Mouse (Mus musculus): ENCODE results near the gene Wfdc15b.
"Not testable (repeated sequence)": the region's sequence is repeated elsewhere in the genome, so short reads cannot be mapped to it uniquely, and the experiment has no call there.

The Wfdc15b gene

DNA sequence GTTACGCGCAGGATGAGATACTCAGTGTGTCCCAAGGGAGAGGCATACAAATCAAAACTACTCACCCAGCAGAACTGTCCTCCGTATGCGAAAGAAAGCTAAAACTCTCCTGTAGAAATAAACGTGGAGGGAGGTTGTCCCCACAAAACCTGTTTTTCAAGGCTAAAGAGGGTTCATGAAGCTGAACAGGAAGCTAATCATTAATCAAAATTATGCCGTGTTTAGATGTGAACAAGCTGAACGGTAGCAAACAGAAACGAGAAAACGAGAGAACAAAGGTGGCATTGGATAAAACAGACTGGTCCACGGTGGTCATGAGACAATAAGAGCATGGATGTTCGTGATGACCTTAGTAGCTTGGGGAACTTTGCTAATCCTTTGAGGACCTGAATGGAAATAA, at the start of gene Wfdc15b:
Gene Wfdc15b (minus strand): TSS at position 139 of the 400 bp plus-strand sequence.
- DNase-seq (ENCODE audit: low read depth, low spot score) = no peak

DNA sequence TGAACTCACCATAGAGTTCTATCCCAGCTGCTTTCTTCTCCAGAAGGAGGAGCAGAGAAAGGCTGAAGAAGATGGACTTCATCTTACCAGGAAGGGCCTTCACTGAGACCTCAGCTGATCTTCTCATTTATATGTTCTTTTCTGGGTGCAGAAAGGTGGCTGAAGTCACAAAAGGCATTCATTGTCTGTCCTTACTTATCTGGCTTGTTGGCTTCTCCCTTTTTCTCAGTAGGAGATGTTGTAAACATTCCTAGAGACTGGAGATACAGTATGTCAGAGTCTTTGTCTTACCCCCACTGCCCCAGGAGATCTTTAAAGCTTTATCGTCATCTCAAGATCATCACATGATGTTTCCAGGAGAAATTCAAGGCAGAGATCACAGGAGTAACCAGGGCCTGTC, 35.1 kb upstream of the Wfdc15b start, which contains the start of gene Svs3b:
Gene Svs3b (minus strand): TSS at position 101 of the 400 bp plus-strand sequence.
- not testable (repeated sequence) for DNase-seq (ENCODE audit: low read depth, low spot score)

DNA sequence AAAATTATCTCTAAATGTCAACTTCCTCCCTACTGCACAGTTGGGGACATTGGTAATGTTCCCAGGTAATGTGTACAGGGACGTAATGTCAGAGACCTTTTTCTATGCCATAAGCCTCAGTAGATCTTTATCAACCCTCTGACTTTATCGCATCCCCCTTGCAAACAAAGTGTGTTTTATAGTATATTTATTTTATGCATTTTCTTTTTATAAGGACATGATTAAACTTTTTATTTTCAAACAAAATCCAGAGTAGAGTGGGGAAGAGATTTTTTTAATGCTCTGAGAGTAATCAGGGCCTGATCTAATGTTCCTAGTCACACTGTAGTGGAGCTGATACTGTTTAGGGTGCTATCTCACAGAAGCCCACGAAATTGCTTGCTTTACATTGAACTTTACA, 16.9 kb upstream of the Wfdc15b start, which contains the start of gene Svs2:
Gene Svs2 (minus strand): TSS at position 101 of the 400 bp plus-strand sequence.
- no peak for DNase-seq (ENCODE audit: low read depth, low spot score)

DNA sequence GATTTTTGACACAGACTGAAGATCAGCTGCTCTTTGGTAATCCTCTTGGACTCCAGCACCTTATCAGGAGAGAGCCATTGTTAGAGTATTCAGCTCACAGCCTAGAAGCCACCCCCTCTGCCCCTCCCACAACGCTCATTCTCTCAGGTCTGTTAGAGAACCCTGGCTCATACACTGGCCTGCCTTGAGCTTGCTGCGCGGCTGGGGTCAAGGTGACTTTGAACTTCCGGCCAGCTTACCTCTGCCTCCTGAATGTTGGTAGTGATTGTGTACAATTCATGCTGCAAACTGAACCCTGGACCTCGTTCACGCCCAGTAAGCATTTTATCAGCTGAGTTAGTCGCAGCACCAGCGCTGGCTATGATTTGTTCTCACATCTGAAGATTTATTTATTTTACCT, 11.2 kb upstream of the Wfdc15b start:
- DNase-seq (ENCODE audit: low read depth, low spot score) = no peak

DNA sequence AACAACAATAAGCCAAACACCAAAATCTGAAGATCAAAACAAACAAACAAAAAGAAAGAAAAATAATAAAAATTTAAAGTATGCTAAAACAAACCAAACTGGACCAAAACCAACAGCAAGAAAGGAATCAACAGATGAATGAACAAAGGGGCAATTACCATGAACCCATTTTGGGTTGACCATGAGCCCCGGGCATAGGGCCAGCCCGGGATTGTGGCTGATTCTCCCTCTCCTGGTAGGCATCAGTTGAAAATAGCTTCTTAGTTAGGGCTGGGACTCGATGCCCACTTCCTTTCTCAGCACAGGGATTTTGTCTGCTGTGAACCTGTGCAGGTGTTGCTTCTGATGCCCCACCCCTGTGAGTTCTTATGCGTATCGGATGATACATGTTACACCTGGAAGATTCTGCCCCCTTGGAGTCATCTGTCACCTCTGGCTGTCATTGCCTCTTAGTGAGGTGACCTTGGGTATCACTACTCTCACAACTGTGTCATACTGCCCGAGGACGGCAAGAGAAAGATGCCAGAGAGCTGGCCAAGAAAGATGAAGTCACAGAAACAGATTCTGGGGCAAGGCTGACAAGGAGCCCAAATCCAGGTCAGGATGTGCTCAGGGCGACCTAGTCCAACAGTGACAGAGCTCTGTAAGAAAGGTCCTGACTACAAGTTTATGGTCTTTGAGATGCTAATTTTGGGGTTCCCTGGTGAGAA, 7.1 kb upstream of the Wfdc15b start:
- DNase-seq (ENCODE audit: low read depth, low spot score) = no peak

DNA sequence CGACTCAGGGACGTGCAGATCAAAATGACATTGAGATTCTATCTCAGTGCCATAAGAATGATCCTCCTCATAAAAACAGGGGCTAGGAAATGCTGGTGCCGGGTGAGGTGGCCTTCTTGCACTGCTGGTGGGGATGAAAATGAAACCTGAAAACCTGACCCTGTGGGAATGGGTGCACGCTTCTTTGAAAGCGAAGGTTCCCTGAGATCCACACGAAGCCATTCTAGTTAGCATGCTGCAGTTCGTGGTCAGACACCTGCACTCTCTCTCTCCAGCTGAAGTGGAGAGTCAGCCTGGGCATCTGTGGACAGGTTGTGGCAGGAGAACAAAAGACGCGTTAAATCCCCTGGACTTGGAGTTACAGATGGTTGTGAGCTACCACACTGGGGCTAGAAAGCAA, 2.2 kb downstream of the Wfdc15b start:
- no peak for DNase-seq (ENCODE audit: low read depth, low spot score)

DNA sequence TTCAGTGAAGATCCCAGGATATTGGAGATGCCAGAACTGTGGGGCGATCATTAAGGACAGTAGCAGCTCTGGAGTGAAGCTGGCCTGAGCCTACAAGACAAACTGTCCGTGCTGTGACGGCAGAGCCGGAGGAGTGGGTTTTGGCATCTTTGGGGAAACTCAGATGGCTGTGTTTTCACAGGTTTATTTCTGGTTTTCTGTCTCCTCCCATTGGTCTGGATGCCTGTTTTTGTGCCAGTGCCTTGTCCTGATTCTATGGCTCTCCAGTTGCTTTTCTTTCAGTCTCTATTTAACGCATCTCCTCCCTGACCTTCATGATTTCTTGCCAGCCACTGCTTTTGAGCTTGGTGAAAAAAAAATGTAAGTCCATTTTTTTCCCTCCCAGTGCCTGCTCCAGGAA, 8.7 kb downstream of the Wfdc15b start:
- no peak for DNase-seq (ENCODE audit: low read depth, low spot score)

DNA sequence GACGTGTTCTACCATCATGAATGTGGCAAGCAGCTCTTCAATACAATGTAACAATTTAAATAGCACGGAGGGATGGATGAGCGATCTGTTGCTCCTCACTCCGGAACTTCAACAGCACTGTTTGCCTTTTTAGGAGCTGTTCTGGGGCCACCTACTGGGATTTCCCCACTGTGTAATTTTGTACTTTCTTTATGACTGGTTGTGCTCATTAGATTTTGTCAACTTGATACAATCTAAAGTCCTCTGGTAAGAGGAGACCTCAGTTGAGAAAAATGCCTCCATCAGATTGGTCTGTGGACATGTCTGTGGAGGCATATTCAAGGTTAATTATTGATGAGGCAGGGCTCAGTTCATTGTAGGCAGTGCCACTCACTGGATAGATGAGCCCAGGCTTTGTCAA, 10.6 kb downstream of the Wfdc15b start:
- no peak for DNase-seq (ENCODE audit: low read depth, low spot score)

DNA sequence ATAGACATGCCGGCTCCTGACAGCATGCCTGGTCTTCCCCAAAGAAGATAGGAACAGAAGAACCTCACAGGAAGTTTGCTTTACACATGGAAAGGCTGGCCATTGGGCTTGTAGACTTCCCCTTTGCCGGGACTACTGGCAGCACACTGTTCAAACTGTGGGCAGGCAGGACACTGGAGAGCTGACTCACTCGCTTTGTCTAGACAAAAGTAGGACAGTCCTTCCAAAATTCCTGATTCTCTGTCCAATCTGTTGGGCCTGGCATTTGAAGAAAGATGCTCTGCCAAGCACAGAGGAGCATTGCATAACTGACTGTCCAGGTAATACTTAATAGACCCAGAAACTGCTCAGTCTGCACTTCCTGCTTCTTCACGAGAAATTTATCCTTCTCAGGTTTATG, 14.8 kb downstream of the Wfdc15b start:
- no peak for DNase-seq (ENCODE audit: low read depth, low spot score)

DNA sequence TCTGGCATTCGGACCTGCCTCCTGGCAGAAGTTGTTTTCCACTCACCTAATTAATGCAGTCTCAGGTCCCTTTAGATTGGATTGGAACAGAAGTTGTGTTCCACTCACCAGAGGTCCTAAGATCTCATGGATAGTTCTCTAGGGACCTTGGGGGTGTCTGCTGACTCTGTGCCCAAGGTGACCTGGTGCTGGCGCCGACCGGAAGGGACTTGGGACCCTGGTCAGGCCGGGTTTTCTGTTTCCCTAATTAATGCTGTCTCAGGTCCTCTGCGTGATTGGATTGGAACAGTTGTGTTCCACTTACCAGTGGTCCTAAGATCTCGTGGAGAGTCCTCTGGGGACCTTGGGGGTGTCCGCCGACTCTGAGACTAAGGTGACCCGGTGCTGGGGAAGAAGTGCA, 15.4 kb downstream of the Wfdc15b start:
- DNase-seq (ENCODE audit: low read depth, low spot score) = not testable (repeated sequence)

DNA sequence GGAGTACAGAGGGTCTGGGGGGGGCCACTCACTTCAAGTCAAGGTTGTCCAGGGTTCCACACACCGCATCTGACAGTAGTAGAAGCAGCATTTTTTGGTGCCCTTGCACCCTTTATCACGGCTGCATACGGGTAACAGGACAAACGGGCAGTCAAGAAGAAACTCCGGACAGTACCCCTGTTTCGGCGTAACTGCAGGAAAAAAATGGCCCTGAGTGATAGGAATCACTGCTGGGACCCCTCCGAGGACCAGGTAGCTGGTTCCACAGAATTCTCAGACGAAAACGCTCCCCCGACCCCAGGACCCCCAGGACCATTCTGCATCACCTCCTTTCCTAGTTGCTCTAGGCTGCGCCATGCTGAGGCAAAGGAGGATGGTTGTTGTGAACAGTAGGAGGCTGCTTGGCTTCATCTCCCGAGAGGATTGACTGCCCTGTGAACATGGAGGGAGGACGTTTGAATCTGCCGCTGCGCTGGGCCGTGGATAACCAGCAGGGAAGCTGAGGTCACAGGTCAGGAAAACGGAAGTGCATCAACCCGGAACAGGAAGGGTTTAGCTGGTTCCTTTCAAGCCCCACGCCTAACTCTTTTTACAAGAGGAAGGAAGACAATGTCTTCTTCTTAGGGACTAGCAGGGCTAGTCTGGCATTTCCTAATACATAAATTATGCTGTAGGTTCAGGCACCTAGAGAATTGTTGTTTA, 21.7 kb downstream of the Wfdc15b start, which contains the start of gene Wfdc15a:
Gene Wfdc15a (minus strand): TSS at position 505 of the 702 bp plus-strand sequence.
- DNase-seq (ENCODE audit: low read depth, low spot score) = no peak

DNA sequence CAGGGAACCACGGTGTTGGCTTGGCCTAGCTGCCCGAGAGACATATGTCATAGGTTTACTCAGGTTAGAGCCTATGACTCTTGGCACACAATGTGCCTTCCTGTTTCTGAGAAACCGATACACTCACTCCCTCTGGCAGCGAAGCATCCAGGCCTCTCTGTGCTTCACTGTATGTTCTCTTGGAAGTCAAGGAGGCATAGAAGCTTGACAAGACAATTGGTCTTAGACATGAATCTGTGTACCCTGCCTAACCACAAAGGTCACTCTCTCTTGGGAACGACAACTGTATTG, 24.8 kb downstream of the Wfdc15b start:
- no peak for DNase-seq (ENCODE audit: low read depth, low spot score)

DNA sequence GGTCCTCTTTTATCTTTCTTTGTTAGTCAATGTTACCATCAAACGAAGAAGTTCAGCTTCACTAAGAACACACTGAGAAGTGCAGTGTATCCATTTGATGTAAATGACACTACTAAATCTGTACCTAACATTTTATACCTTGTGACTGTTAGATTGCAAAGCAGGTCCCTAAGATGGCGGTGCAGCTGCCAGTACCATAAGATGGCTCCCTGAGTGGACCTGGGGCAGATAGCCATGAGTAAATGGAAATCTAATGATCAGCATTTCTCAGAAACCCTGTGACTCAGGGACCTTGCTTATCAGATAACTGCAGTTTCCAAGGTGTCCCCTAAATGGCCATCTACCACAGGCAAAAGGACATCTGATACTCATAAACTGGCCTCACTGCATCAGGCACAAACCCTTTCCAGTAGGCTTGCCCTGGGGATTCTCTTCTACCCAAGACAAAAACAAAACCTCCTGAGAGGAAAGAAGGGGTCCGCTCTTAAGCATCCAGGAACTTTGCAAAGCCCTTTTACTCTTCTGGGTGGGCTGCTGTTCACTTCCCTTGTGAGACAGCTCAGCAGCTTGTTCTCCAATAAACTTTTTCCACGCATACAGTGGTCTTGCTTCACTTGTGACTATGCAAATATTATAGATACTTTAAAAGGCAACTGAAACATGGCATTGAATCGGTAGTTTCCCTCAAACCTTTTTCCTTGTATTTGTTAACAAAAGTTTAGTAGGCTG, 25.3 kb downstream of the Wfdc15b start:
- DNase-seq (ENCODE audit: low read depth, low spot score) = no peak

DNA sequence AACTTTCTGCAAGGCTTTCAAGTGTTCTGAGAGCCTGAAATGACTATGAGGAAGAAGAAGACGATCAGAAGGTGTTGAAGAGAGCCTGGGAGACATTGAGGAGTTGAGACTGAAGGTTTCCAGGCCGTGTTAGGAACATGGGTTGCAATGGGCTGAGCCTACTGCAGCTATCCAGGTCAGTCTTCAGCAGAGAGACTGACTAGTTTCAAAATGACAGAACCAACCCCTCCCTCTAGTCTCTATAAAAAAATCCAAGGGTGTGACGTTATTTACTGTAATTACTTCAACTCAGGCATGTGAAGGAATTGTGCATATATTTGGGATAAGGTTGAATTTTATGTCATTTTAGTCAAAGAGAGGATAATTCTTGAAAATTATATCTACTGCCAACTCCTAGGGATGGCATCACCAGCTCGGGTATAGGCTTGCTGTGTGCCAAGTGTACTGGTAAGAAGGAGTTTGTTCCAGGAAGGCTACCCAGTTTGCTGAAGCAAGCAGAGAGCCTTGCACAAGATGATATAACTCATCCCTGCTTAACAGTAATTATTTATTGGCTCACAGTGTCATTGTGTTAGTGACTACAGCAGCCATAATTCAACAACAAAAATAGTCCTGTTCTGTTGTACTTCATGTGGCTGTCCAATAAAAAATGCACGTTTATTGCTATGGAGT, 26.4 kb downstream of the Wfdc15b start:
- DNase-seq (ENCODE audit: low read depth, low spot score) = no peak

DNA sequence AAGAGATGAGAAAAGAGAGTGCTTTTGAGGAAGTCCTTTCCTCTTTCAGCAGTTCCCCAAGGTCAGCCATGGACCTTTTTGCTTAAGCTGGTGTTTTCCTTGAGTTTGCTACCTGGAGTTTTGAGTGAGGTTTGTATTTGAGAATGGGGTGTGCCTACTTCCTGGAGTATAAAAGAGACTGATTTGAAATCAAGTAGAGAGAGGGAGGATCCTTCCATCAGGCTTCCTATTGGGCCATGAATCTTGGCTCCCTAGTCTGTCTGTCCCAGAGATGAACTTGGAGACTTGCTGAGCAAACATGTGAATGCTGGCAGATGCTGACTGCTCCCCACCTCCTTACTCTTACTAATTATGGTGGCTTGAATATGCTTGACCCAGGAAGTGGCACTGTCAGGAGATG, 29.2 kb downstream of the Wfdc15b start:
- DNase-seq (ENCODE audit: low read depth, low spot score) = no peak

DNA sequence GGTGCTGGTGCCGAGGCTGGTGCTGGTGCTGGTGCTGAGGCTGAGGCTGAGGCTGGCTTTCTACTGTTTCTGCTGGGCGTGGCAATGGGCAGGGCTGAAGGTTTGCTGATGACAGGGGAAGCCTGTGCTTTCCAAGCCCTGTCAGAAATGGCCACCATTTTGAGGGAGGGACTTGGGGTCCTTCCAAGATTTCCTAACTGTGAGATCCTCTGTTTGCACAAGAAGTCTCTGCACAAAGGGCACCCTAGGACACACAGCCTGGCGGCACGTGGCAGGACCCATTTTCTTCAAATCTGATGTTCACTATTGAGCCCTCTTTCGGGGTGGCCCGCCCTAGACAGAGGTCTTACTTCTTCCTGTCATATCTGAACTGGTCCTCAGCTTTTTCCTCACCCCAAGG, 30.9 kb downstream of the Wfdc15b start, which contains the start of gene Wfdc12:
Gene Wfdc12 (minus strand): TSS at position 33 of the 400 bp plus-strand sequence.
- DNase-seq (ENCODE audit: low read depth, low spot score) = no peak

DNA sequence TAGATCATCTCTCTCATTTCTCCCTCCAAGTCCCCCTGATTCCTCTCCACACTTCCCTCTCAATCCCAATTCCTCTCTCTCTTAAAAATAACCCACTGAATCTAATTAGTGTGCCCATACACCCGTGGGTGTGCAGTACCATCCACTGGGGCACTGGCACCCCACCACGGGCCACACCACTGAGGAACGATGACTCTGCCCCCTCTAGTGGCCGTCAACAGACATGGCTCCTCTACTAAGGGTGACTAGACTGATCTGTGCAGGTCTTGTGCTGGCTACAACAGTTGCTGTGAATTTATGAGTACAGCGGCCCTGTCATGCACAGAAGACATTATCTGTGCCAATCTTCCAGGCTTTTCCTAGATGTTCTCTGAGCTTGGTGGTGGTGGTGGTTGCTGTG, 32.7 kb downstream of the Wfdc15b start:
- DNase-seq (ENCODE audit: low read depth, low spot score) = no peak

DNA sequence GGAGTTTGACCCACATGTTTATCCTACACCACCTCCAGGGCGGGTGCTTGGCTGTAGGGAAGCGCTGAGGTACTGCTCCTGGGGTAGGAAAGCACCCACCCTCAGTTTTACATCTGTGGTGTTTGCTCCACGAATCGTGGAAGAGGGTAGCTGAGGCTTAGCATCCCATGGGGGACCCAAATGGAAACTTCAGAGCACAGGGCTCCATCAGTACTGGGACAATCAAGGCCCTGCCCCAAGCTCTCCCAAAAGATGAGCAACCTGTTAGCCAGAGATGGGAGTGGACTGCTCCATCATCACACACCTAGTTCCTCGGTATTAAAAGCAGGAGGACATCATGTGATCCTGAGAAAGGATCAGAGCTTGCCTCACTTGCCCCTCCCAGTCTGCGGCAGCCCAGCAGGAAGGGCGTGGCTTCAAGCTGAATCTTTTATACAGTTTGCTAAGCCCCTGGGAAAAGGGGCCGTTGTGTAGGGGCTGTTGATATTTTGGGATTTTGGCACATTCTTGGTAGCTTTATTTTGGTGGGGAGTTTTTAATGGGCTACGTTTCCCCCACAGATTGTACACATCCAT, 37.2 kb downstream of the Wfdc15b start:
- DNase-seq (ENCODE audit: low read depth, low spot score) = no peak

DNA sequence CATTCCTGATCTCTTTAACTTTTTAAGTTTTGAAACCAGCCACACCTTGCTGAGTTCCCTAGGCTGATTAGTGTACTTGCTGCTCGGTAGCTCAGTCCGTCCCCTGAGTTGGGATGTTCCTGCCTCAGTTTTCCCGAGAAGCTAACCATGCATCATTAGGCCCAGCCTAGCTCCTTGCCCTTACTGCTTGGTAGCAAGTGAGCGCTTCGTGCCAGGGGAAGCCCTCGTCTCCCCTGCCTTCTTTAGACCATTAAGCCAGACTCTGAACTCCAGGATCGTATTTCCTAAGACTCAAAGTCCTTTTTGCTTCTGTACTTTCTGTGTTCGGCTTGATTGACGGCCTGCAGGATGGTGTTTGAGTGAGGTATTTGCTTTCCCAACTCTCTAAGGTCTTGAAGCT, 38.1 kb downstream of the Wfdc15b start:
- DNase-seq (ENCODE audit: low read depth, low spot score) = no peak

DNA sequence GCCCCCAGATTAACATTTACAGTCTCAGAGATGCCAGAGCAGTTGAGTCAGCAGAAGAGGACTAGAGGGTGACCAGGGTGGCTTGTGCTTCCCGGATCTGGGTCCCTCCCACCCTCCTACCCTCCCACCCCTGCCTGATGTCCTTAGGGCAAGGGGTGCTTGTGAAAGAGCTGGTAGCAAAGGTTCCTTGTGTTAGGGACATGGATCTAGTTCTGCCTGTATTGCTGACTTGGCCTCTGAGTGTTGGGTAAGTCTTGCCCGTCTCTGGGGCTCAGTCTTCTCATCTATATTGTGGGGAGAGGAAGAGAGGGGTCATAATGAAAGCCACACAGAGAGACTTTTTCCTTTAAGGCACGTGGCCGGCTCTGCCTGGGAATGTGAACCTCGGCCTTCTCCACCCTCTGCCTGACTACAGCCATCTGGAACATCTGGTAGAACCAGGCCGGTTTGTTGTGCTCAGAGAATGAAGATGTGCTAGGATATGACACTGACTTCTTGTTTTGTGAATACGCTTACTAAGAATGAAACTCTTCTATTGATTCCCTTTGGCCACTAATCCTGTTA, 38.7 kb downstream of the Wfdc15b start, which contains the start of gene Wfdc5:
Gene Wfdc5 (minus strand): TSS at position 51 of the 564 bp plus-strand sequence.
- no peak for DNase-seq (ENCODE audit: low read depth, low spot score)

DNA sequence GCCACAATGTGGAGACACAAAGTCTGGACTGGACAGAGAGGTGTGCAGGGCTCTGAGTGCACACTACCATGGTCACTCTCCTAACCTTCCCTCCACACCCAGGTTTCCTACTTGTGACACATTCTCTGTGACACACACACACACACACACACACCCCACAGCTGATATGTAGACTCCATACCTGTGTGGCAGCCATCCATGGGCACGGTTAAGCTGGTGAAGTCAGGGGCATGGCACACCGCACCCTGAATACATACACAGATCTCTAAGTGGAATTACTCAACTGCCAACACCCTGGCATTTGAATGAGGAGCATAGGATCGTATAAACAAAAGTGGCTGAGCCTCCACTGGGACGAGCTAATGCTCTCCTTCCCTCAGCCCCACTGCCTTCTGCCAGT, 40.7 kb downstream of the Wfdc15b start:
- no peak for DNase-seq (ENCODE audit: low read depth, low spot score)
